Mouse (Mus musculus): Measurements from ENCODE around the gene Enpep.

- TF ChIP-seq GATA1 (IDR thresholded peaks at IDR 0.05; ENCODE audit: low read length) (no peak), TAL1 (IDR thresholded peaks at IDR 0.05; ENCODE audit: low read length) (no peak)
These were observed 110.9 kb downstream of the Enpep start for GRCm38 (mm10) chr3:129221380-129222260.

Data from erythroblast, embryonic 14.5 days (primary cell).